Mouse (Mus musculus): ENCODE measurements at regions not wholly inside any gene's neighbourhood (a gene's known extent, or its start where the extent isn't known, plus 50 kb on each side); places are given as distances from the start of the nearest gene placed in this dataset.
A peak's percentile ranks its signal among the peaks of the same experiment; 100 is the strongest.

DNA sequence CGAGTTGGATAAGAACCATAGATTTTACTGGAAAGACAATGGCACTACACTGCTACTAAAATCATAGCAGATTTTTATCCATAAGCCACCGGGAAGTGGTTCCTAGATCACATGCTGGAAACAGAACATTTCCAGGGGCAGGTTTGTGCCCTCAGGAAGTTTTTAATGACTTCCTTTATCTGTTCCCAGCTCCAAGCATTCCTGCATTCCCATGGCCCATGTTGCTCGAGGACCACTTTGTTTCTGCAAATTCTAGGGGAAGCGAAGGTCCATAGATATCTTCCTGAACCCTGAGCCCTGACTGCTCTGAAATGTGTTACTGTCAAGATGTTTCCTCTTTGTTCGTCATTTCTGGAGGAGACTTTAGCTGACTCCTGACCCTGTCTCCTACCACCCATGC, 235.6 kb upstream of the Map3k1 start:
- DNase-seq: no peak

DNA sequence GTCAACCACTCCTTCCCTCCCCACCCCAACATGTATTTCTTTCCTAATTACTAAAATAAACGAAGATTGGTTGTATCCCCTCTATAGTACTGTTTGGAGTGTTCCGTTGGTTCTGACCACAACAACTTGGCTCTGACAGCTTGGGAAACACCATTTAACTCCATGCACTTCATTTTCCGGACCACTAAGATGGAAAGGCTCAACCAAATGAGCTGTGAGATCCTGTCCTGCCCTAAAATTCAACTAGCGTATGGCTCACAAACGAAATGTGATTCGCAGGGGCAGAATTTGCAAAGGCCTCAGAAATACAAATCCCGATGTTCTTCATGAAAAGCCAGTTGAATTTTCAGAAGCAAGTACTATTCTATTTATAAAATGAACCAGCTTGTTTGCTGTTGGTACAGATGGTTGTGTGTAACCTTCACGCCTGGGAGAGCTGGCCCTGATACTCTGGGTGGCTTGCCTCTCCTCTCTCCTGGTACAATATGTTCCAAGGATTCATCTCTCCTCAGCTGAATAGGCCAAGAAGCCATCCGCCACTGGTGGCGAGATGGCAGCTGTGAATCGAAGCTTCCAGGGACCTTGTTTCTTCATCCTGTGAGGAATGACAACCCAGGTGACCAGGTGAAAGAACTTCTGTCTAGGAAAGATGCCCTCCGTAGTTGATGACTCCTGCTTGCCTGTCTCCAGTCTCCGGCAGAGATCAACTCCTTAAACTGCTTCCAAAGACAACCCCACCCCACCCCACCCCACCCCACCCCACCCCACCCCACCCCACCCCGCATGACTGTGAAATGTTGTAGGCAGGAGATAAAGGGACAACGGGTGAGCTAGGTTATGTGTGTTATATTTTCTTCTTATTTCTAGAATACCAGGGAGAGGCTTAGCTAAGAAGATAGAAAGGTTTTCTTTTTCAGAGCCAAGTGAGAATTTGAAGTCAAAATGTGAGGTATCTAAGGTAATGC, 237.7 kb upstream of the Map3k1 start:
- DNase-seq: peak; percentile 79 to 86

DNA sequence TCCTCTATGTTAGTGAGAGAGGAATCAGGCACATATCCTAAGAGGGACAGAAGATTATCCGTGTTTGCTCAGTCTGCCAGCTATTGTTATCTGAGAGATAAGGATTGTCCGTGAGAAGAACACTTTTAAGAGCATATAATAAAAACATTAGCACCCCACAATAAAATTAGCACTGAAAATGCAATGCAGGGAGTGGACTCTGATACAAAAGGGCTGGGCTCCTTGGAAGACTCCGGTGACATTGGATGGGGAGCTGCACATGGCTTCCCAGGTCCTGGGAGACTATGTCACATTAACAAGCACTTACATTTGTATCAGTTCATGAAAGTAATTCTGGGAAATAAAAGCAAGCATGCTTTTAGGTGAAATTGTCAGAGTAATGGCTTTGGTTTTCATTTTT, 238.6 kb upstream of the Map3k1 start:
- DNase-seq: peak in 1 of 2 experiments; percentile 23

DNA sequence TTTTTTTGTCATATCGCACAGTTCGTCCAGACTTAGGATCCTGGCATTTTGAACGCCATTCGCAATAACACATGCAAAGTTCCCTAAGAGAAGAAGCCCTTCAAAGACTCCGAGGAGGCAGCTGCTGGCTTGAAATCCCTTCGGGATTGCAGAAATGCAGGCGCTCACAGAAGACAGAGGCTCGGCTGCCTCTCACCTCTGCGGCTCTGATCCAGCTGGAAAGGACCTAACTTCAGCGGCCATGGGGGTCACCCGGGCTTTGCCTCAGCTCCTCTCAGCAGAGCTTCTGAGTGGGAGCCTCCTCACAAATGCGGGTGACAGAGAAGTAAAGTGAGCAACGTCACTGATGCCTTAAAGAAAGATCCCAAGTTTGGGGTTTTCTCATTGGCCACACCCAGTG, 239.1 kb upstream of the Map3k1 start:
- DNase-seq: peak; percentile 59 to 60

DNA sequence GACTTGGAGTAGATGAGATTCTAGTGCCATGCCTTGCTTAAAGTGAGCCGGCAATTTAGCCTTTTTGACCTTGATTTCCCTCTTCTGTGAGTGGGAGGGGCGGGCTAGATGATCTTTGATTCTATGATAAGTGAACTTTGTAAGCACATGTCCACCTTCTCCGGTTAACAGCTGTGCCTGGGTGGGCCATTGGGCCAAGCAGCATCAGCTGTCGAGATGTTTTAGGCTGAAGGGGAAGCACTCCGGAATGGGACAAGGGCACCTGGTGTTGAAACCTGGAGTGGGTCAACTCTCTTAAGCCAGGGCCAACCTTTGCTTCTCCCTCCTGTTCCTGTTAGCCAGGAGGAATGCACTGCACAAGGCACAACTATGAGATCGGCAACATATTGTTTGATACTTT, 239.5 kb upstream of the Map3k1 start:
- DNase-seq: peak in 1 of 2 experiments; percentile 23

DNA sequence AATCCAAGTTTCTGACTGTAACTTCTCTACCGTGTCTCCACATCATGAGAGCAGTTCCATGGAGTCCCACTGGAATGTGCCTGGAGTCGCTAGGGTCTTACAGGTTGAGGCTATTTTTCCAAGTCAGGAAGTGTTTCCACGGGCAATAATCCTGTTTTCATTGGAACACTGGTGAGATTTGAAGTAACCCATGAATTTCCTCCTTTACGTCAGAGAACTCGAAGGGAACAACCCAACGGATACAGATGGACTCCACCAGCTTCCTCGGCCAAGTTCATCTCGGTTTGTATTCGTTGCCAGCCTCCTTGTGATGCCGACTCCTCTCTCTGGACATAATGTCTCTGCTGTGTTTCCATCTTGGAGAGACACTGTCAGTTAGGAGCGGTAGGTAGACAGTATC, 237.4 kb upstream of the Ankrd55 start:
- no peak for DNase-seq

DNA sequence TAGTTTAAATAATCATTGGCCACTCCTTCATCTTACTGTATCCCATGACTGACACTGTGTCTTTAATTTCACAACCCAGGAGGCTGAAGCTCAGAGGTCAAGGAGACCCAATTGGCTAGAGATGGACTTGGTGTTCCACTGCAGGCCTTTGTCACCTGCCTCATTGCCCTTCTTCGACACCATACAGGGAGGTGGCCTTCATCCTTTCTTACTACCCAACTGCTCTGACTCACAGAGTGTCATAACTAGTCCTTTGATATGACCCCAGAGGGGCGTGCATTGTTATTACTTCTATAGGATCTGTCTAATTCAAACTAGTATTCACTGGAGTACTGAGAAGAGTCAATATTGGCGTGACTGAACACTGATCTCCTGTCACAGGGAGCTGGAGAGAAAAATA, 236.2 kb upstream of the Ankrd55 start:
- DNase-seq: no peak

DNA sequence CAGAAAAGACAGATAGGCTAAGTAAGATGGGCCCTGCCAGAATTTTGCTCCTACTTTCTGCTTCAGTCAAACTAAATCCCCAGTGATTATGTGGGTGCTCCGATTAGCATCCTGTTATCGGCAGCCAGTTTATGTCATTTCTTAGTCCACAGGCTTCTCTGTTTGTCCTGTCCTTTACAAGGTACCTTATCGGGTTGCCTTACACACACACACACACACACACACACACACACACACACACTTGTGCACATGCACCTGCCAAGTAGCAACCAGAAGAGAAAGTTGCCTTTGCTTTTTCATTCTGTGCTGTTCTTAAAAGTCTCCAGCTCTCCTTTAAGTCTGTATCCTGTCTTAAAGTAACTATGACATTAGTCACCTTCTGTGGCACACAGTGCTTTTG, 235.8 kb upstream of the Ankrd55 start:
- no peak for DNase-seq

DNA sequence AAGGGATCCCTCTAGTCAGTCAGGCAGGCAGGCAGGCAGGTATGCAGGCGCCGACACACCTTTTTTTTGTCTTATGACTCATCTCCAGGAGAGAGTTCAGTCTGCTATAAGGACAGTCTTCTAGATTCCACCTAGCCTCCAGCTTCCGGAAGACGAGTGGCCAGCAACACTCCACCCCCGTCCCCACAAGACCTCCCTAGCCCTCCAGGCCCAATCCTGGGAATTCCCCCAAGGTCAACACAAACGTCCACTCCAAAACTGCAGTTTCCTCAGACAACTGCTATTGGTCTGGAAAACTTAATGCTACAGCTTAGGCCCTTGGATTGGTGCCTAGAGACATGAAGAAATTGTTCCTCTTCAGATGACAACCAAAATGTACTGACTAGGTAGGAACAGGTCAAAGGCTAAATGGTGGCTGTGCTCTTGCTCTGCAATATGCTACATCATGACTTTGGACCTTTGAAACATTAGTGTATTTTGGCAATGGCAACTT, 233.3 kb upstream of the Ankrd55 start:
- no peak for DNase-seq

DNA sequence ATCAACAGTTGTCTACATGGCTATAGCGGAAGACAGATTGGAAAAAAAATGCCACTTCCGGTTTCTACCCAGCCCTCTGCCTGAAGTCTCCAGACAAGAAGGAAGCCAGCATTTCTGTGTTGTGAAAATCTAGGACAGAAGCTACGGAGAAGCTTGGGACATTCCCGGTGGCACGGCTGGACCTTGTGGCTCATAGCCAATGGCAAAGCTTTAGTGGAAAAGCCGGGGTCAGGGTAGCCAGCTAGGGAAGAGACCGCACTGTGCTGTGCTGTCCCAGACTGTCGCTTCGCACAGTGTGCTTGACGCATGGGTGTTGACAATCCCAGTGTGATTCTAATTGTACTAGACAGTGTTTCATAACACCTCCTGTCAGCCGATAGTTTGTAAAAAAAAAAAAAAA, 230.0 kb upstream of the Ankrd55 start:
- peak; percentile 74 to 76 for DNase-seq

DNA sequence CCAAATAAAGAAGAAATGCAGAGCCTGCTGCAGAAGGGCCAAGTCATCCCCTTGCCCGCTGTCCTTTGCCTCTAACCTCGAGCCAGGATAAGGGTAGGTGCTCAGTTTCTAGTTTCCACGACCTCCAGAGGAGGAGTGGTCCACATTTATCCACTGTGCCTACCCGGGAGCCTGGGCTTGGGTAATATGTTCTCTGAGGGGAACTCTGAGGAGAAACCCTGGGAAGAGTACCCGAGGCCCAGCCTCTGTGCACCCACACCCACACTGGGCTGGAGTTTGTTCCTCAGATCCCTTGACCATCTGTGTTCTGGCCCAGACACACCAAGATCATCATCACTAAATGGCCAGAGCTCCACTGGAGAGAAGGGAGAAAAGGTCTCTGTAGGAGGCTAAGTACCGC, 229.5 kb upstream of the Ankrd55 start:
- DNase-seq: no peak

DNA sequence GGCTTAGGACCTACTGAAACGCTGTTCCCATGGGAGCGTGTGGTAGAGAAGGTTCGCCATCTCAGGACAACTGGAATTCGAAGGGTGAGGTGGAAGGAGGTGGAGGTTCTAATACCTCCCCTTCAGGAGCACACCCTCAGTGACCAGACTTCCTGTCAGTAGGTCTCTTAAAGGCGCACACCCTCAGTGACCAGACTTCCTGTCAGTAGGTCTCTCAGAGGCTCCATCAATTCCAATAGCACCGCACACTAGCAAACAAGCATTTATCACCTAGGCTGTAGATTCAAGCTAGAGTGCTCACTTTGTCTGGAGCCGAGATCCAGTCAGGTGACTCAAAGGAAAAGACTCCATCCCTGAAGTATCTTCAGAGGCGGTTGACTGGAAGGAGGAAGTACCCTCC, 226.2 kb upstream of the Ankrd55 start:
- DNase-seq: no peak

DNA sequence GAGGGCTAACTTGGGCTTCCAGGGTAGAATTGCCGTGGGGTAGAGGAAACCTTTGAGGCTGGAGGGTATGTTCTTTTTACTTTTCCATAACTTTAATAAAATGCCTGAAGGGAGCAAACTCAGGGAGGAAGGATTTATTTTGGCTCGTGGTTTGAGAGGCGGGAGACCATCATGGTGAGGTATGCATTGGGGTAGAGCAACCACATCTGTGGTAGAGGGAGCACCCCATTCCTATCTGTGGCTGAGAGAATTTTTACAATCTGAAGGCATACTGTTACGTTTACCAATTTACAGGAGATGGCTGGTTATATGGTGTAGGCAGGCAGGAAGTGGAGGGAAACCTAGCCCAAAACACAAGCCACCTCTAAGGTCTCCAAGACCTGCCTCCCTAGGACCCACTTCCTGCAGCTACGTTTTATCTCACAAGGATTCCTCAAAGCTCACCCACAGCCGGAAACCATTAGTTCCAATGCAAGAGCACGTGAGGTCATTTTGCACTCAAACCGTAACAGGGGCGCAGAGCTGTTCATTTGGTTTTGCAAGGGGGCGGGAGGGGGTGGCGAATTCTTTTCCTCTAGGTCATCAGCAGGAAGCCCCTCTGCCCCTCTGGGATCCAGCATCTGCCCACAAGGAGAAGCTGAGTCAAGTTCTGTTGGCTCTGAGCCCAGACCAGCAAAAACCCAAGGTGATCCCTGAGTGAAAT, 224.7 kb upstream of the Ankrd55 start:
- DNase-seq: no peak

DNA sequence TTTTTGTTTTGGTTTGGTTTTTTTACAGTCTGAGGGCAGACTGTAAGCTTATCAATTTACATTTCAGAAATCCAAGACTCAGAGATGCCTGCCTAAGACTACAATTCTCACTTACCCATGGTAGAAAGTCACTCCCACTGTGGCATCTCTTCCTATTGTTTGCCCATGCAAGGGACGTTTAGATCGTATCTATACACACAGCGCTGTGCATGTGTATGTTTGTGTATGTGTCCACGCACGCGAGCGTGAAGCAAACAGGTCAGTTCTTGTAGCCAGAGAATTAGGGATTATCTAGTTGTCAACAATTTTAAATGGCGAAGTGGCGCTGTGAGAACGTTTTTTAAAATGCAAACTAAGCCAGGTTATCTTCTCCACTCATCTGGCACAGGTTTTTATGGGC, 223.6 kb upstream of the Ankrd55 start:
- DNase-seq: no peak

DNA sequence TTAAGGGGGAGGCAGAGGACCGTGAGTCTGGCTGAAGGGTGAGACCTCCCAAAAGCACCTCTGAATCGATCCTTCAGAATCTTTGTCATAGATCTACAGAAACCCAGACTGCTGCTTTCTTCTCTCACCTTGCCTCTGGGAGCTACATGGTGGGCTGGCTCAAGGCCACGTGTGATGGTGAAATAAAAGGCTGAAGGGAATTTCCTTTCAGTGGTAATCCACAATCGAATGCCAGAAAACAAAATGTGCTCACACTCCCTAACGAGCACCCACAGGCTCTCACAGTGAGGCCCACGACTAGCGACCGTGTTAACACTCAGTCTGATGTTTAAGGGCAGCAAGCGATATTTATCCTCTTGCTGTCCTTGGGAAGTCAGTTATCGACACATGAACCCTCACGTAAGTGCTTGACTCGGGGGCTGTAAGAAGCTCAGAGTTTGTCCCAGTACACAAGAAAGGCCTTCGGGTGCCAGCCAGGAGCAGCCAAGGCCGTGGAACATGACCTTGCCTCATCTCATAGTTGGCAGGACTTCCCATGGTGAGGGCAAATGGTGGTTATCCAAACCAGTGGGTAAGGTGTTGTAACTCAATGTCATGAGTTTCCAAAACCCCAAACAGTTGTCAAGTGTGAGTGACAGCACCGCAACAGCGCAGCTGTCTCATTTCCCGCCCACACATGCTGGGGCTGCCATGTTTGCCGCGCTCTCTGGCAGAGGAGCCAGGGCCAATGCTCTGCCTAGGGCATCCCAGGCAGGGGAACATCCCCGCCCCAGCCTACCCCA, 221.0 kb upstream of the Ankrd55 start:
- peak in 1 of 2 experiments; percentile 38 for DNase-seq

DNA sequence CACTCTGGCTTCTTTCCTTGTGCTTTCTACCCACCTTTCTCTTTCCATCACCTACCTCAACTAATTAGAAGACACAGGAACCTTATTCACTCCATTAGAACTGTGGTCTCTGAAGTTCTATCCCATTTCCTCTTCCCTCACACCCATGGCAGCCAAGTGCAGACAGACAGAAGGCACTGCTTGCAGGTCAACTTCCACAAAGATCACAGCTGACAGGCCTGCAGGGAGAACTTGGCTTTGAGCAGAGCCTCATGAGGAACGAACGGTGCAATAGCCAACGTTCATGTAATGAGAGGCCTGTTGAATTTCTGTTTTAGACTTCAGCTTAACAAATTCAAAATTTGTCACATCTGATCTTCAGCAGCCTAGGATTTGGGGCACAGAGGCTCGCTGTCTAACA, 217.5 kb upstream of the Ankrd55 start:
- DNase-seq: peak in 1 of 2 experiments; percentile 25

DNA sequence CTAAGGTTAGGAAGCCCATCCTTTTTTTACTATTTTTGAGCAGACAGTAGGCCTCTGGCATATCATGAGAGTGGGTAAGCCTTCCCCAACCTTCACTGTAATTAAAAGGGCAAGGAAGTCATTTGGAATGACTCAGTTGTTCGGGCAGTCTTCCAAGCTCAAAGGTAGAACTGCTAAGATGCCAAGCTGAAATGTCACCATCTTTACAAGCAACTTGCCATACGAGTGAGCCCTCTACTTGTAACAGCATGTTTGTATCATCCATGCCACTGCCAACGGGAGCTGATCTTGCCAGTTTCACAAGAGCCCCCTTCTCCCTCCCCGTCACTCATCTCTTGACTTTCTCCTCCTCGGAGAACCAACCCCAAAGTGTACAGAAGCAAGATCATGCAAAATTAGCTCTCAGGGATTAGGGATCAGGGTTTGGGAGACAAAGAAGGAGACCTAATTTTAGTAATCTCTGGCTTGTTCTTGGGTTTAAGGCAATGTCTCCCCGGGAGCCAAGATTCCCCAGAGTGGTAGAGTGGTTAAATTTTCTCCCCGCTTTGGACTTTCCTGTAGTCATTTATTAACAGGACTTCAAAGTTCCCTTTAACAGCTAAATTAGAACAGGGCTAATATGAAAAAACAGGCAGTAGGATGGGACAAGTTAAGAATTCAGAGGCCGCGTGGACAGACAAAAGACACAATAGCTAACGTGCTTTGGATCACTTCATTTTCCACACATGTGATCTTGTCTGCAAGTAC, 216.9 kb upstream of the Ankrd55 start:
- DNase-seq: peak in 1 of 2 experiments; percentile 23

DNA sequence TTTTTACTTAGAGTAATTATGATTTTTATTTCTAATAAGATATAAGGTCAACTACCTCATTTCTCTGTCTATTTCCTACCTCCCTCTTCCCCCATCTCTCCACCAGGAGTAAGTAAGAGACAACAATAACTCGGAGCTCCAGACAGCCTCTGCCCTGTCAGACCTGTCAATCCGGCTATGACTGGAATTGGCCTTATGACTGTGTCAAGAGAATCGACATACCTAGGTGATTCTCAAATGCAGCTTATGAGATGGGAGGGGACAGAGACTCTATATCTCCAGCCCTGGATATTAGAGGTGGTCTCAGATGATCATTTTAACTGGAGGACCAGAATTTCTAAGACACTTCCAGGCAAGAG, 216.3 kb upstream of the Ankrd55 start:
- no peak for DNase-seq

DNA sequence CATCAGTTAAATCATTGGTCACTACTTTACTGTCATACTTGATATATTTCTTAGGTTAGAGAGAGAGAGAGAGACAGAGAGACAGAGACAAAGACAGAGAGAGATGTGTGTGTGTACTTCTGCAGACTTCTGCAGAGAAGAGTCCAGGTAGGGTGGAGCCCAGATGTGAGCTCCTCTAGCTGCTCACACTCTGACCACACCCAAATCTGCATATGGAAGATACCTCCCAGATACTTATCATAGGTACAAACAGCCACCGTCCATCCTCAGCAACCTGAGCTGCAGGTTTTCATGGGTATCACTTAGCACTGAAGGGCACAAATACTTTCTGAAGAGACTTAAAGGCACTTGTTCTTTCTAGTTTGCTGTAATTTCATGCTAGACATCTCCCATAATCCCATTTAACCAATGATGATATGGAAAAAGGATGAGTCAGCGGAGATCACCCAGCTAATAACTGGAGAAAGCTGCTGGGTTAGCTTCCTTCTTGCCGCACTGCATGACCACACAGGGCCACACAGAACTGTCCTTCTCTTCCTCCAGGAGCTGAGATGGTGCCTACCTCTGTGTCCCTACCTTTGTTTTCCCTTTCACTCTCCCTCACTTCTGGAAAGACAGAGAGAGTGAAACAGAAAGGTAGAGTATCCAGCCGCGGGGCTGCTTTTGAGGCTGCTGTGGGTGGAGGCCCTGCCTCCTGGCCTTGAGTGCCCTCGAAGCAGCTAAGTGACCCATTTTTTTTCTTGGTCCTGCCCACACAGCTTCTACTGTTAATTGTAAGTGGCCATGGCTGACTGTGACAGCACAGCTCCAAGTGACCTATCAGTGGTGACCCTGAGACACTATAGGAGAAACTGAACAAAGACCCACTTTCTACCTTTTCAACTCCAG, 214.5 kb upstream of the Ankrd55 start:
- no peak for DNase-seq

DNA sequence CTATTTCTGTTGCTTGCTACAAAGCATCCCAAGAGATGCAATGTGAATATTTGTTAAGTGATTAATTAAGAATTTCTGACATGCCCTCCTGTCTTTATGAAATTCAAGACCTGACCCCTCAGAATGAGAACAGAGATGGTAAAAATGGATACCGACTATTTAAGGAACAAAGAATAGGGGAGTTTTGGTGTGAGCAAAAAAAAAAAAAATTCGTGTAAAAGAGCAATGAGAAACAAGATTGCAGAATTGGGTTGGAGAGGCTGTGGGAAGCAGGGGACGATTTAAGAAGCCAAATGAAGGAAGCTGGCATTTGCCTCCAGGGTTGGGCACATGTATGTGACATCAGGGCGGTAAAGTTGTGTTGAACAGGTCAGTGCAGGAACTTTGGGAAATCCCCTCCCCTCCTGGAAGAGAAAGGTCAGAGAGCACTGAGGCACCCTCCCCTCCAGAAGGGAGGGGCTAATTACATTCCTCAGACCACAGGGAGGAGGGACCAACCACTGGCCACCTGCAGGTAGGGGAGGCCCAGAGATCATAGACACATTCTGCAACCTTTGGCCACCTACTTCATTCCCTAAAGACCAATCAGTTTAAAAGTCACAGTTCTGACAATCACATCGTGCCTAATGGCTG, 212.3 kb upstream of the Ankrd55 start:
- no peak for DNase-seq

DNA sequence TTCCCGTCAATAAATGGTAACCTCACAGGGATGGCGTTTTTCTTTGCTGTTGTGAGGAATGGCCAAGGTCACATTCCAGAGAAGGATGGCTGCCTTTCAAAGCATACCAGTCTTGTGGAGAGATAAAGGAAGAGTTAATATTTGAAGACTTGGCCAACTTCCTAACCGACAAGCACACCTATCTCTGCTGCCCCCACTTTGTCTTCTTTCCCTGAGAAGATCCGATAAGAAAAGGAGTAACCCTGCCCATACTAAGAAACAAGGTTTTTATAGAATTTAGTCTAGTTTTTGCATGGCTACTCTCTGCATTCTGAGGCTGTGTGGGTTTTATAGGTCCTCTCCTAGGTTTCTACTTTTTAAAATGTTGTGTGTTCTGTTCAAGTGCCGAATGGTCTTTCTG, 210.2 kb upstream of the Ankrd55 start:
- no peak for DNase-seq

All from cerebellum, postnatal 10 days (tissue).